Mouse (Mus musculus): ENCODE data around the gene BC049715.
A peak's percentile ranks its signal among the peaks of the same experiment; 100 is the strongest.
"Not testable (repeated sequence)": the region's sequence is repeated elsewhere in the genome, so short reads cannot be mapped to it uniquely, and the experiment has no call there.

The BC049715 gene

GRCm38 (mm10) chr6:136852348-136852747 lies 24.9 kb downstream of the BC049715 start:
- DNase-seq (ENCODE audit: low spot score), result no peak

- no peak for DNase-seq (ENCODE audit: low spot score)
Observed at GRCm38 (mm10) chr6:136852762-136853161, 25.3 kb downstream of the BC049715 start.

DNA sequence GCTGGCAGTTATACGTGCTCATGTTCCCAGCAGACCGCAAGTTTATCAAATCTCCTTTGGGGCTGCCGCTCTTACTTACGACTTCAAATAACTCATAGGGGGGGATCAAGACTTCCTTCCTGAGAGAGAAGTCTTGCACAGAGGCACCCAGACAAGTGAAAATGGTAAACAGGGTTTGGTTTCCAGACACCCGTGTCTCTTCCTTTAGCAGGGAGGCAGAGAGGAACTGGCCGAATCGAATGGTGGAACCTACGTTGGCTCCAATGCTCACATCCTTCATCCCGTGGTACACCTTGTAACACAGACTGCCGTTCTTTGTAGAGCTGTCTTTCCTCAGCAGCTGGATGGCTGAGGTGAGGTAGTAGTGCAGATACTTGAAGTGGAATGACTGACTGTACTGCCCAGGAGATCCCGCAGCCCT lies 26.9 kb downstream of the BC049715 start:
- no peak for DNase-seq (ENCODE audit: low spot score)

- DNase-seq (ENCODE audit: low spot score), result no peak
Observed at GRCm38 (mm10) chr6:136855183-136855582, 27.8 kb downstream of the BC049715 start.

- DNase-seq (ENCODE audit: low spot score), result peak; percentile 61
Observed at GRCm38 (mm10) chr6:136856071-136856636, 28.7 kb downstream of the BC049715 start.

GRCm38 (mm10) chr6:136857186-136857872 lies 29.9 kb downstream of the BC049715 start, which contains the start of gene Art4:
Art4 (minus strand) TSS chr6:136857733.
- peak; percentile 52 for DNase-seq (ENCODE audit: low spot score)

- DNase-seq (ENCODE audit: low spot score), result peak; percentile 49
Observed at GRCm38 (mm10) chr6:136857873-136858260, 30.4 kb downstream of the BC049715 start.

GRCm38 (mm10) chr6:136858420-136858819 lies 31.0 kb downstream of the BC049715 start:
- DNase-seq (ENCODE audit: low spot score), result no peak

- no peak for DNase-seq (ENCODE audit: low spot score)
Observed at GRCm38 (mm10) chr6:136861020-136861419, 33.6 kb downstream of the BC049715 start.

DNA sequence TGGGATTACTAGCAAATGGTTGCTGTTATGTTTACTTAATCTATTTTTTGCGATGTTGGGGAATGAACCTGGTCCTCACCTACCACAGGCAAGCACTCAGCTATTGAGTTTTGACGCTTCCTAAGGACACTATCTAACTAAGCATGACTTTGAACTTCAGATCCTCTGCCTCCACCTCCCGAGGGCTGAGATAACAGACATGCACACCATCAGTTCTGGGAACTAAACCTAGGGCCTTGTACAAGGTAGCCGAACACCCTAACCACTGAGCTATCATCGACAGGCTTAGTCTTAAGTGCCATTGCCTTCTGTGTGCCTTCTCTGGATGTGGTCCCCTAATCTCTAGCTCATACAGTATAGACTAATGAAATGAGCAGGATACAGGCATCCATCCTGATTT lies 37.9 kb downstream of the BC049715 start:
- no peak for DNase-seq (ENCODE audit: low spot score)

- peak; percentile 33 for DNase-seq (ENCODE audit: low spot score)
Observed at GRCm38 (mm10) chr6:136866150-136866549, 38.7 kb downstream of the BC049715 start.

DNA sequence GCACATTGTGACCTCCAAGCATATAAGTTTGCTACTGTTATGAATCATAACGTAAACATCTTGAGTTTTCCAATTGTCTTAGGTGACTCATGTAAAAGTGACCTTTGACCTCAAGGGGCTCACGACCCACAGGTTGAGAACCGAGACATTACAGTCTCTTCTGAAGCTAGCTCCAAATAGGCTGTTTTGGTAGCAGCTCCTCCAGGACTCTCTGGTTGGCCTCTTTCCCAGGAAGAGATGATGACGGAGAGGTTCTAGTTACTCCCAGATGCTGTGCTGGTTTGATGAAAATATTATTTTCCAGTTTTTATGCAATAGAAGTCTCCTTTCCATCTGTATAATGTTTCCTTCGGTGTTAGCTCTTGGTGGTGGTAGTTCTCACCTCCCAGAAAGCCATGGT lies 41.5 kb downstream of the BC049715 start:
- DNase-seq (ENCODE audit: low spot score), result no peak

- DNase-seq (ENCODE audit: low spot score), result peak; percentile 36
Observed at GRCm38 (mm10) chr6:136874599-136874998, 47.2 kb downstream of the BC049715 start.

- peak; percentile 73 for DNase-seq (ENCODE audit: low spot score)
Observed at GRCm38 (mm10) chr6:136875670-136876069, 48.2 kb downstream of the BC049715 start, which contains the start of gene Mgp. Mgp (minus strand) TSS chr6:136875823.

GRCm38 (mm10) chr6:136881678-136882077 lies 54.3 kb downstream of the BC049715 start:
- no peak for DNase-seq (ENCODE audit: low spot score)

- peak; percentile 40 for DNase-seq (ENCODE audit: low spot score)
Observed at GRCm38 (mm10) chr6:136883431-136883915, 56.0 kb downstream of the BC049715 start.

- no peak for DNase-seq (ENCODE audit: low spot score)
Observed at GRCm38 (mm10) chr6:136883961-136884360, 56.5 kb downstream of the BC049715 start.

GRCm38 (mm10) chr6:136884766-136885165 lies 57.3 kb downstream of the BC049715 start:
- DNase-seq (ENCODE audit: low spot score), result not testable (repeated sequence)

DNA sequence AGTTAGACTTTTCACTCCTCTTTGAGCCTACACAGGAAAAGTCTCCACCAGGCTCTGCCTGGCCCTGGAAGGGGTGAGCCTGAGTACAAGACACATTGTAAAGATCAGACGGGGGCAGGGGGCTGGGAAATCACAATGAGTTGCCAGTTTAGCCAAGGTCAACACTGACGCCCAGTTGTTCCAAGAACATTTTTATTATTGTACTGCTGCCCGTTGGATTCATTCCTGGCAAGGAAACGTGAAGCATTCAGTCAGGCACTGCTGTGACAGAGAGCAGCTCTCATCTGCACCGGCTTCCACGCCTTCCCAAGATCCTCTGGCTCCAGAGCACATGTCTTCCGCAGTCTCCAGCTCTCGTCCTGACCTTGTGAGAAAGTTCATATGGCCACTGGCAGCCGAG lies 60.4 kb downstream of the BC049715 start:
- DNase-seq (ENCODE audit: low spot score), result peak; percentile 72

DNA sequence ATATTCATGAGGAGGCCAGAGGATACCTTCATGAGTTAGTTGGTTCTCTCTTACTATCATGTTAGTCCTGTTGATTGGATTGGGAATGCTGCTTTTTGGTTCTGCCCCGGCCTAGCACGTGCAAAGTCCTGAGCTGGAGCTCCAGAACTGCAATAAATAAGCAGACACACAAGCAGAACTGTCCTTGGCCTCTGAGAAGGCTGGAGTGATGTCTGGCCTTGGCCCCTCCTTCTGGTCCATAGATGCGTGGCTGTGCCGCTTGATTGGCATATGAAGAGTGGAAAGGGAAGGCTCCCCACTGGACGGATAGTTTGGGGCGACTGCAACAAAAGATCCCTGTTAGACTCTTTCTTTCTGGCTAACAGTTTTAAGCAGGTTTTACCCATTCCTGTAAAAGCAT lies 61.6 kb downstream of the BC049715 start:
- DNase-seq (ENCODE audit: low spot score), result no peak

- no peak for DNase-seq (ENCODE audit: low spot score)
Observed at GRCm38 (mm10) chr6:136889554-136889953, 62.1 kb downstream of the BC049715 start.

Data from urinary bladder, postnatal 14 days (tissue).